Mouse (Mus musculus) embryo, embryonic 10.5 days (tissue): ENCODE measurements around the gene Olfr1028.

Experiments used
- DNase-seq: peaks from one replicate; pipeline ENCODE4 v3.0.0-alpha.2; 2015; ENCODE audit warnings: low spot score

The Olfr1028 gene

DNA sequence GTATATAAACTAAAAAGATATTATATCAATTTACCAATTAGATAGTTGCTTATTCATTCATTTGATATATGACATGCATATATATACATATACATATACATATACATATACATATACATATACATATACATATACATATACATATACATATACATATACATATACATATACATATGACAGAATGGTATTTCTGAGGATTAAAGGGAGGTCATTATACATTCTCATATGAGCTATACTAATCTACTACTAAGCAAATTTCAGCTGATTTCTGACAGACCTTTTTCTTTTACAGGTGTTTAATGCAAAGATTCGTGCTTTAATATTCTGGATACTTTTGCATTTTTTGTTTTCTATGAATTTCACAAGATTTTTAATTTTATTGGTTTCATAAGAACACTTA lies at the start of gene Olfr1028:
Gene Olfr1028, plus strand, starts transcription at position 301 of the 400 bp plus-strand sequence.
- no peak for DNase-seq

DNA sequence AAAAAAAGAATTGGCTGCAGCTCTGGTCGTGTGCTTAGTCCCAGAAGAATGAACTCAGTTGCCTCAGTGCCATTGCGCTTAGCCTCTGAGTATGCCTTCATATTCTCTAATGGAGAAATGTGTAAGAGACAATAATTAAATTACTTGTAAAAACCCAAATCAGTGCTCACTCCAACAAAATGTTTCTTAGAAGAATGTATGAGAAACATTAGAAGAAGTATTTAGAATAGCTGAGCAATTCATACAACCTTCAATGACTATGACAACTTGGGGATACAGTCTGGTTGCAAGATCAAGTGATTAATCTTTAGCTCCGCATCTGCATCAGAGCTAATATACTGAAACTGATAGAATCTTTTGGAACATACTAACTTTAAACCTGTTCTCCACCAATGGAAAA lies 45.3 kb upstream of the Olfr1028 start, which contains the start of gene Olfr1024:
Gene Olfr1024, minus strand, starts transcription at position 101 of the 400 bp plus-strand sequence.
- no peak for DNase-seq

GRCm38 (mm10) chr2:85913197-85913596 lies 37.0 kb upstream of the Olfr1028 start:
- no peak for DNase-seq

DNA sequence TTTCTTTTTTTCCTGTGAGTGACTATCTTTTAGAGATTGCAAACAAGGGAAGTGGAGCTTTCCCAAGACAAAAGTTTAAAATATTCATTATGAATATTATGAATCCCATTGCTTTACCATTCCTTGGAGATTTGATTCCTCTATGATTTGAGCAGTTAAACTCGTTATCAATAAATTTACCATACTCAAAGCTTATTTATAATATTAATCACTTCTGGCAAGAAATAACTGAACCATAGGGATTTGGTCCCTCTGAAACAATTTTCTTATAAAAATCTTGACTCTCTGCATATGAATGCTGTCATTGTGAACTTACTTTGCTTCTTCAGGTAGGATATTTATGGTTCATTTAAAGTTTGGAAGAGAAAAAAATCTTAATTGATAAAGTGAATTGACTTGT lies 35.3 kb upstream of the Olfr1028 start, which contains the start of gene Olfr1025-ps1:
Gene Olfr1025-ps1, plus strand, starts transcription at position 301 of the 400 bp plus-strand sequence.
- DNase-seq: no peak

DNA sequence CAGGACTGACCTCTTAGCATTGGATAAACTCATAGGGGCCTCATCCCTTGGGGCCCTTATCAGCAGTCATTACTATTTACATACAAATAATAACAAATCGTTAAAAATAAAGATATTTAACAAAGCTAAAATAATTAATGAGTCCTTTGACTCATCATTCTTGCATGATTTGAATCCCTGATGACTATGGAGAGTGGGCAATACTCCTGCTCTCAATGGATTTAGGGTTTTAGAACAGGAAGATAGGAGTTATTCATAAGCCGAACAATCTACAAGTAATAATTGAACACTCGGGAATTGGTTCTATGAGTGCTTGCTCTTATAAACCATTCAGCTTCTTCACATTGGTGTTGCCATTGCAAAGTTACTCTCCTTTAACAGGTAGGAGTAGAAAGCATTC lies 29.0 kb upstream of the Olfr1028 start, which contains the start of gene Olfr1026:
Gene Olfr1026, plus strand, starts transcription at position 301 of the 400 bp plus-strand sequence.
- no peak for DNase-seq

DNA sequence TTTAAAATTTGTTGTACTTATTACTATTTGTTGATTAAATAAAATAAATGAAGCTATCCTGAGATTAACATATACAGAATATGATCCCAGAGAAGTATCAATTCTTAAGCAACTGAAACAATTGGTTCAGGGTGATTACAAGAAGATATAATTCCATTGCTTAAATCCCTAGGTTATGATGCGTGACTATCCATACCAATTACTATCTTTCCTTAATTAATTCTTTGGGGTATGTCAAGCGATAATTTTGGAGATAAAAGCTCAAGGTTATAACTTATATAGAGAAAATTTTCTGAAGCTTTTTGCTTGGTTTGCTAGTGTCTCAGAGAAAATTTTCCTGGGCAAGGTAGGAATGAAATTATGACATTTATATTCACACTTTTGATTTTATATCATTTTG lies 23.4 kb downstream of the Olfr1028 start, which contains the start of gene Olfr1029:
Gene Olfr1029, plus strand, starts transcription at position 301 of the 400 bp plus-strand sequence.
- no peak for DNase-seq

GRCm38 (mm10) chr2:85978976-85979375 lies 28.7 kb downstream of the Olfr1028 start, which contains the start of gene Olfr1030:
Olfr1030 (plus strand) TSS chr2:85979276.
- DNase-seq: no peak

- no peak for DNase-seq
Measured at GRCm38 (mm10) chr2:85990004-85990403, 39.8 kb downstream of the Olfr1028 start, which contains the start of gene Olfr1031. Olfr1031 (plus strand) TSS chr2:85990304.
